Mouse (Mus musculus) spleen, adult 2 months (tissue): ENCODE results near the gene Ccl12. TPM values are rescaled to one million over a fixed set of nuclear protein-coding genes. Genes with fewer than 3 reads are reported as not detected.

Experiments
- DNase-seq, 2 experiments: peaks; one replicate each; pipeline versions ENCODE4 v3.0.0 to v3.0.0-alpha.2; 2012 to 2021; ENCODE audit warnings: low spot score in 2 of 2, low read depth in 1 of 2
- H3K27ac ChIP-seq: fragments of 200-500 bp; 2 replicates; pipeline ENCODE4 v1.5.1; 2012; ENCODE audit warnings: low read length, inconsistent platforms; ENCODE audit not compliant: insufficient read depth
- H3K27me3 ChIP-seq: fragments of 200-500 bp; 2 replicates; pipeline ENCODE4 v1.6.1; 2012; ENCODE audit warnings: mild to moderate bottlenecking, moderate library complexity, low read length, inconsistent platforms; ENCODE audit not compliant: control insufficient read depth, insufficient read depth
- H3K36me3 ChIP-seq: fragments of 200-500 bp; 2 replicates; pipeline ENCODE4 v1.6.1; 2012; ENCODE audit warnings: mild to moderate bottlenecking, low read length, inconsistent platforms; ENCODE audit not compliant: control insufficient read depth, insufficient read depth
- H3K4me1 ChIP-seq: fragments of 200-500 bp; 2 replicates; pipeline ENCODE4 v1.6.1; 2011; ENCODE audit warnings: inconsistent platforms; ENCODE audit not compliant: control insufficient read depth, insufficient read depth, insufficient read length
- H3K4me3 ChIP-seq: fragments of 200-500 bp; 2 replicates; pipeline ENCODE4 v1.5.1; 2011; ENCODE audit warnings: mild to moderate bottlenecking, inconsistent platforms; ENCODE audit not compliant: insufficient read depth, insufficient read length; ENCODE audit errors: extremely low read depth
- CTCF ChIP-seq: fragments of 200-500 bp; IDR thresholded peaks from 2 replicates; pipeline ENCODE4 v1.5.1; 2011; ENCODE audit warnings: mild to moderate bottlenecking, inconsistent platforms; ENCODE audit not compliant: insufficient read depth, insufficient read length, insufficient replicate concordance; ENCODE audit errors: extremely low read depth
- POLR2A ChIP-seq: fragments of 200-500 bp; IDR thresholded peaks from 2 replicates; pipeline ENCODE4 v1.6.1; 2011; ENCODE audit warnings: low read depth, low read length, inconsistent platforms
- WGBS: fragments of 180-500 bp; shearing (Covaris S2); methylation state at CpG from one replicate; pipeline ENCODE4 v1.1.7; 2018; 5-methylcytosine and 5-hydroxymethylcytosine counted together
- polyA plus RNA-seq: library from polyadenylated mRNA; depleted of rRNA; stranded (reverse); fragments of >200 nt; gene quantifications from 2 replicates; pipeline ENCODE4 v1.2.3, GENCODE M21; 2012

The Ccl12 gene
- polyA plus RNA-seq, 1 experiment: not detected

- Histone ChIP-seq H3K27ac (no peak overlapping the region), H3K4me3 (no peak overlapping the region), H3K27me3 (no peaks in the 10 kb centered on the region), H3K4me1 (no peaks in the 10 kb centered on the region), H3K36me3 (no peaks in the 10 kb centered on the region)
- WGBS: 61% methylated on average over 1 of the region's 1 CpGs
- DNase-seq: no peak
- TF ChIP-seq POLR2A (no peak), CTCF (no peak)
Measured at GRCm38 (mm10) chr11:82072374-82072773, 29.3 kb upstream of the Ccl12 start.

DNA sequence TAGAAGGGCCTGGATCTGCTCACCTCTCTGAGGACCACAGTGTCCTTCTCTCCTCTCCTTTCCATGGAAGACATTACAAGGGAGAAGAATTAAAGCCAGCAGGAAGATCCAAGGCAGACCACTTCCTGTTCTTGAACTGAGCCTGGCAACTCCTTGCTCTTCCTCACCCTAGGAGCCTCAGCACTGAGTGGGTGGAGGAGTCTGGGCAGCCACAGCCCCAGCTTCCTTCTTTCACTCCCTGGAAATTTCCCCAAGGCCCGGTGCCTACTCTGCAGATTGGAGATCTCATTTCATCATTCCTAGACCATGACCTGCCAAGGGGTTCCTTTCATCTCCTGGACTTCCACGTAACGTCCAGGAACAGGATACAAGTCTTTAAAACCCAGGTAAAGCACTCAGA, 28.7 kb upstream of the Ccl12 start:
- 68% methylated on average over 3 of the region's 3 CpGs for WGBS
- H3K27ac ChIP-seq: no peak overlapping the region
- H3K27me3 ChIP-seq: no peaks in the 10 kb centered on the region
- DNase-seq: no peak
- no peak overlapping the region for H3K4me3 ChIP-seq
- TF ChIP-seq POLR2A (no peak), CTCF (no peak)
- H3K36me3 ChIP-seq: no peaks in the 10 kb centered on the region
- no peaks in the 10 kb centered on the region for H3K4me1 ChIP-seq

- H3K27ac ChIP-seq: no peak overlapping the region
- H3K36me3 ChIP-seq: no peaks in the 10 kb centered on the region
- H3K27me3 ChIP-seq: no peaks in the 10 kb centered on the region
- no peak for DNase-seq
- no peak for TF ChIP-seq POLR2A
- no peak for TF ChIP-seq CTCF
- H3K4me3 ChIP-seq: no peak overlapping the region
- 85% methylated on average over 3 of the region's 3 CpGs for WGBS
- no peaks in the 10 kb centered on the region for H3K4me1 ChIP-seq
Measured at GRCm38 (mm10) chr11:82073686-82074085, 28.0 kb upstream of the Ccl12 start.

GRCm38 (mm10) chr11:82077031-82077430, 24.6 kb upstream of the Ccl12 start:
- TF ChIP-seq CTCF (no peak), POLR2A (no peak)
- Histone ChIP-seq H3K4me3 (no peak overlapping the region), H3K27ac (no peak overlapping the region), H3K27me3 (no peaks in the 10 kb centered on the region), H3K4me1 (no peaks in the 10 kb centered on the region), H3K36me3 (no peaks in the 10 kb centered on the region)
- no peak for DNase-seq
- 43% methylated on average over 3 of the region's 3 CpGs for WGBS

DNA sequence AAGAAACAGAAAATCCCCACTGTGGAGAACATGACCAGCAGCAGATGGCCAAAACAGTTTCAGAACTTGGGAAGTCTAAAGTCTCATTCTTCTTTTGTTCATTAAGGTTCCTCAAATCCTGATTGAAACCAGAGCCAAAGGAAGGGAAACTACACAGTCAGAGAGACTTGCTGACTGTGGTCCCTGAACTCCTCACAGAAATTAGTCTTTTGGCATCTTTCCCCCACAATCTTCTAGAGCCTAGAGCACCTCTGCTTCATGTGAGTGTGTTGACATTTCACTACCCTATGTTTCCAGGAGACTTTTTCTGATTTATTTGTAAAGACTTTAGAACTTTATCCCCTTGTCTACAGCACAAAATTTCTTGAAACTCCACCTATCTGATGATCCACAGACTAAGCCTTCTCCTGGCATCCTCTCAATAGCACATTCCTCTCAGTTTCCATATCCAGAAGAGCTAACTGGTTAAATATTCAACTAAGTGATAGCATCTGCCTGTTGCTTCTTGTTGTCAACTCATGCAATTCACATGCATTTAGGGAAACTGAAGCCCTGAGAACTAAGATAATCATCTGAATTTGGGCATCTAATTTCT, 23.4 kb upstream of the Ccl12 start:
- Histone ChIP-seq H3K27me3 (no peaks in the 10 kb centered on the region), H3K4me3 (no peak overlapping the region), H3K4me1 (no peaks in the 10 kb centered on the region), H3K36me3 (no peaks in the 10 kb centered on the region), H3K27ac (no peak overlapping the region)
- no peak for DNase-seq
- TF ChIP-seq CTCF: no peak
- TF ChIP-seq POLR2A: no peak

DNA sequence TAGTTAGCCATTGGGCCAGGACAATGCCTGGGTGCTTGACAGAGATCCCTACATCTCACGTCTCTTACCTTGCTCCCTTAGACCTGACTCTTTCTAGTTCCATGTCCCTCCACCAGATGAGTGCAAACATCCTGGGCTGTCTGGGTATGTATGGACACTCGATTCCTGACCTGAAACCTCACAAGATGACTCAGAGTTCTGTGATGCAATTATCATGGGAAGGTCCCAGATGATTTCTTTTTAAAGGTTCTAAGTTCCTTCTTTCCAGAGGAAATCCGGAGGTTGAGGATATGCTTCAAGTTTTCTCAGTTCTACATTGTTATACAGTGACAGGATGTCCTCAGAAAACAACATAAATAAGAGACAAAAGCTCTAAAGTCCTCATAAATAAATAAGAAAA, 20.8 kb upstream of the Ccl12 start:
- Histone ChIP-seq H3K27ac (no peak overlapping the region), H3K4me3 (no peak overlapping the region), H3K4me1 (no peaks in the 10 kb centered on the region), H3K36me3 (no peaks in the 10 kb centered on the region), H3K27me3 (no peaks in the 10 kb centered on the region)
- WGBS: 66% methylated on average over 3 of the region's 3 CpGs
- TF ChIP-seq POLR2A: no peak
- TF ChIP-seq CTCF: no peak
- DNase-seq: no peak

- TF ChIP-seq POLR2A (no peak), CTCF (no peak)
- Histone ChIP-seq H3K27me3 (no peaks in the 10 kb centered on the region), H3K27ac (no peak overlapping the region), H3K4me3 (no peak overlapping the region), H3K4me1 (no peaks in the 10 kb centered on the region), H3K36me3 (no peaks in the 10 kb centered on the region)
- DNase-seq: no peak
- 90% methylated on average over 3 of the region's 3 CpGs for WGBS
Measured at GRCm38 (mm10) chr11:82084360-82084759, 17.3 kb upstream of the Ccl12 start.
